Mouse (Mus musculus) megakaryocyte, adult 5-6 weeks (primary cell): ENCODE measurements around the gene Kcnj15. TPM values are rescaled to one million over a fixed set of nuclear protein-coding genes. Genes with fewer than 3 reads are reported as not detected.

Source experiments
- ATAC-seq: 2 replicates; pipeline ENCODE4 v1.8.0; 2016; ENCODE audit warnings: mild to moderate bottlenecking, inconsistent platforms; ENCODE audit not compliant: poor library complexity, severe bottlenecking
- total RNA-seq, 2 experiments: library from RNA; stranded (forward) in 1 of 2; stranded (reverse) in 1 of 2; fragments of 153-499, 151-499 nt in 1 of 2; fragments of 221-1000, 200-1000 nt in 1 of 2; gene quantifications; 2 replicates each; pipeline versions ENCODE4 v1.2.3 to v1.2.4; 2015 to 2017

Kcnj15 gene
- not detected in 2 replicates for total RNA-seq (2015)
- total RNA-seq (2017), result not detected in 2 replicates

- ATAC-seq, result no peak
These were observed at the start of gene Kcnj15 for GRCm38 (mm10) chr16:95257266-95257894. Gene Kcnj15 (plus strand): TSS chr16:95257558.

GRCm38 (mm10) chr16:95208243-95208642 lies 49.1 kb upstream of the Kcnj15 start:
- ATAC-seq, result no peak

DNA sequence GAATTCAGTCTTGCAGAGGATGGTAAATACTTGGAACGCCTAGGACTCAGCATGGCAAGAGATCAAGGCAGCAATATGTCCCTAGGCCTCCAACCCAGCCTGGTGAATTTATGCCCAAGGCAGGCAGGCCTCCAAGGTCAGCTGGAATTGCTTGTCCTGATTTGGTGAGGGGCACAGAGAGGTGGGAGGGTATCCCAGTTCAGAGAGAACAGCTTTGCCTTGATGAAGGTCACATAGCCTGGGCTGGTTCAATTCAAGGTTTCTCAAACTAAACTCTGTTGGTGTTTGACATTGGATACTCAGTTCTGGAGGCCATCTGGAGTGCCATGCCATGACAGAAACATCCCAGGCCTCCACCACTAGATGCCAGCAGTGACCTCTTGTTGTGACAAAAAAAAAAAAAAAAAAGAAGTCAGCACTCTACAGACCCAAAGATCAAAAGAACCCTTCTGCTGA lies 48.3 kb upstream of the Kcnj15 start:
- ATAC-seq, result 0 out of 2 replicates have a peak, but pooled peaks have one; percentile 45

DNA sequence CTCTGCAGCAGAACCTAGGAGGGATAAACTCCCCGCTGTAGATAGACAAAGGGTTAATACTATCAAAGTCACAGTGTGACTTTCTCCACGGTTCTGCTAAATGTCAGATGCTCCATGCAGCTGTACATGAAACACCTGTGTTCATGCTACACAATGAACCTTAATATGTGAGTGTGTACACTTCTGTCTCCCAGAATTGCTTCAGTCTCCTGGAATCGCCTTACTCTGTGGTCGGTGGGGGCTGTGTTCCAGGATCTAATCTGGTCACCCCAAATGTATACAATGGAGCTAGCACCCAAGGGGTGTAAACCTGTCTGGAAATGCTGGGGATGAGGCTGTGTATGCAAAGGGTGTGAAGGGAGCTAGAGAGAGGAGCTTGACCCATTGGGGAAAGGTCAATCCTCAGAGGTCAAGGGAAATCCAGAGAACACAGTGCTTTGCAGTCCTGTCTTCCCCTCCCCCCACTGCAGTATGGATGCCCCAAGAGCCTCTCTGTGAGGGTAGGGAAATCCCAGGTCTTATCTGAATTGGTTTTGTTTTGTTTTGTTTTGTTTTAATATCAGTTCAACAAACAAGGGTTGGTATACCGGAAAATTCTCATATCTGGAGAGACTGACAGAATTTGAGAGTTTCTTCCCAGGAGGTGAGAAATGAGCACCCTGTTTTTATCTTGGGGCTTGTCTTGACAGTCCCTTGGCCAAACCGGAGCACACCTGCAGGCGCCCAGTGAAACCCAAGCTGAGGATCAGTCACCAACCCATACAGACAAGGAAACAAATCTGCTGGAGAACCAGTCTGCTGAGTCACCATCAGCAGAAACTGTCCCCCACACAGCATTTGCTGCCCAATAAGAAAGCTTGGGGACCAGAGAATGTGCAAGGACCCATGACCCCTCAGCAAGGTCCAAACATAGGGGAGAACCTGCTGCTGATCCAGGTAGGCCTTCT lies 42.8 kb upstream of the Kcnj15 start:
- no peak for ATAC-seq

DNA sequence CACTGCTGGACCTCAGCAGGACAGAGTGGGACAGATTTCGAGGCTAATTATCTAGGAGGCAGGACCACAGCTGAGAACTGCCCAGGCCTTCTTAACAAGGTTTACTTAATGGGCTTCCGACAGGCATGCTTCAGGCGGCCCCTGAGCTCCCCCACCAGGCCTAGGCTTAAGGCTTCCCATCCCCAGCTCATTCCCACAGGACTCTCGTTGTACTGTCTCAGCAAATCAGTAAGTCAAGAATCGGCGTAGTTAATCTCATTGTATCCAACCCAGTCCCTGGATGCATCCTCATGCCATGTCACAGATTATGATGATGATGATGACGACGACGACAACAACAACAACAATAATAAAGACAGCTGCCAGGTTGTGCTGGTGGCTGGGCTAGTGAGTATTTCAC lies 41.6 kb upstream of the Kcnj15 start:
- ATAC-seq, result no peak

GRCm38 (mm10) chr16:95216346-95216745 lies 41.0 kb upstream of the Kcnj15 start:
- ATAC-seq, result no peak

GRCm38 (mm10) chr16:95216824-95217223 lies 40.5 kb upstream of the Kcnj15 start:
- ATAC-seq, result no peak

- ATAC-seq, result no peak
These were observed 38.6 kb upstream of the Kcnj15 start for GRCm38 (mm10) chr16:95218783-95219182.

- no peak for ATAC-seq
These were observed 37.9 kb upstream of the Kcnj15 start for GRCm38 (mm10) chr16:95219459-95219858.

- no peak for ATAC-seq
These were observed 36.3 kb upstream of the Kcnj15 start for GRCm38 (mm10) chr16:95221051-95221450.

- no peak for ATAC-seq
These were observed 35.2 kb upstream of the Kcnj15 start for GRCm38 (mm10) chr16:95222026-95222718.

DNA sequence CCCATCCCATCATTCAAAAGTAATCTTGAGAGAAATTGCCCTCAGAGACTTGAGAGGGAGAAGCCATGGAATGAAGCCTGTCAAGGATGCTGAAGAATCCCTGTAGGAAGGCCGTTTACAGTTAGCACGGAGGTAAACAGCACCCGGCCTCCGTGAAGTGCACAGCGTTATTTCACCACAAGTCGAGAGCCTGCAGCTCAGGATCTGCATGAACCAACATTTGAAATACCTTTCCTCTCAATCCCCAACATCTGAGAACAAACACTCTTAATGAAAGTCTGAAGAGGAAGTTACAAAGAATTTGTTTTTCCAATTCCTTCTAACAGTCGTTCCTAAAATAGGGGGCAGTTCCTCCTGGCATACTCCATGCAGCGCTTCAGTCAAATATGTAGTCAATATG lies 33.9 kb upstream of the Kcnj15 start:
- ATAC-seq, result no peak

DNA sequence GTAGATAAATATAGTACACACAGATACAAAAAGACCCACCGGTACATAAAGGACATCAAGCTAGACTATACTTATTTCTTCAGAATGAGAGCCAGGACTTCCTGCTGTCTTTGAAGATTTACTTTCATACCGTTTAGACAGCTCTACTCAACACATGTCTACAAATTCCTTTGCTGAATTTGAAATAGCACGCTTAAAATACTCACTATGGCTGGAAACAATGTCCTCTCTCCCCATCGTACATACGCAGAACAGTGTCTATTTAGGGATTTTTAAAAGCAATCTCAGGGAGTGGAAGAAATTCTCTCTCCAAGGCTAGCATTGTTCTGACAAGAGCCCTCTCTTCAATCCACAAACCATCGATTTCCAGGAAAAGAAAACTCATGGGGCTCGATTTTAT lies 32.1 kb upstream of the Kcnj15 start:
- no peak for ATAC-seq

DNA sequence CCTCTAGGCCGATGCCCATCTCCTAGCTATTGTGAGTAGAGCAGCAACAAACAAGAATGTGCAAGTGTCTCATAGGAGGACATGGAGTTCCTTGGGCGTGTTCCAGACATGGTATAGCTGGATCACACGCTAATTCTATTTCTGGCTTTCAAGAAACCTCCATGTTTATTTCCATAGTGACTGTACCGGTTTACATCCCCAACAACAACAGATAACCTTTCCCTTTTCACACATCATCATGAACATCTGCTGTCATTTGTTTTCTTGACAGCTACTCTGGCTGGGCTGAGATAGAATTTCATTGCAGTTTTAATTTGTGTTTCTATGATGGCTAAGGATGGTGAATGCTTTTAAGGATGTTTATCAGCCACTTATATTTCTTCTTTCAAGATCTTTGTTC lies 25.6 kb upstream of the Kcnj15 start:
- ATAC-seq, result no peak

DNA sequence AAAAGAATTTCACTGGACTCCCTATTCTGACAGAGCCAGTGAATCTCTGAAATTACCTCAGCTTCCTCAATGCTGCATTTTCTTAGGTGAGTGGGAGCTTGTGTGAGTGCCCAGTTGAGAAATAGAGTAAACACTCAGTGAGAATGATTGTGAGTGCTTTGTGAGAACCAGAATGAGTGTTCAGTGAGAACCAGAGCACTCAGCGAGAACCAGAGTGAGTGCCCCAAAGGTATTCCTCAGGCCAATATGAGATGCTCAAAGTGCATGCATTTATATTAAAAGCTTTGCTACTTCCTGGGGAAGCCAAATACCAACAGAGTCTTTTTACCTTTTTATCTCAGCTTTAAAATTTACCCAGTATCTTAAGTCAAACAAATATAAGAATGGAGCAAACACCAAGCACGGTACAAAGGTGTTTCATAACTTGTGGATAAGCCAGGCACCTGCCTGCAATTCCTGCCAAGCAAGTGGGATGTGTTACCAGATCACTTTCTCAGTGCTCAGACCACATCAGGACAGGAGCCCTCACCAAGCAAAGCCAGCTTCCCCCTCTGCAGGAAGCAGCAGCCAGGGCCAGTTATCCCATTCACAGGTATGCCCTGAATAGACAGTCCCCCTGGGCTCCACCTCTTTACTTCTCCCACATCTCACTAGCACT lies 22.3 kb upstream of the Kcnj15 start:
- no peak for ATAC-seq

DNA sequence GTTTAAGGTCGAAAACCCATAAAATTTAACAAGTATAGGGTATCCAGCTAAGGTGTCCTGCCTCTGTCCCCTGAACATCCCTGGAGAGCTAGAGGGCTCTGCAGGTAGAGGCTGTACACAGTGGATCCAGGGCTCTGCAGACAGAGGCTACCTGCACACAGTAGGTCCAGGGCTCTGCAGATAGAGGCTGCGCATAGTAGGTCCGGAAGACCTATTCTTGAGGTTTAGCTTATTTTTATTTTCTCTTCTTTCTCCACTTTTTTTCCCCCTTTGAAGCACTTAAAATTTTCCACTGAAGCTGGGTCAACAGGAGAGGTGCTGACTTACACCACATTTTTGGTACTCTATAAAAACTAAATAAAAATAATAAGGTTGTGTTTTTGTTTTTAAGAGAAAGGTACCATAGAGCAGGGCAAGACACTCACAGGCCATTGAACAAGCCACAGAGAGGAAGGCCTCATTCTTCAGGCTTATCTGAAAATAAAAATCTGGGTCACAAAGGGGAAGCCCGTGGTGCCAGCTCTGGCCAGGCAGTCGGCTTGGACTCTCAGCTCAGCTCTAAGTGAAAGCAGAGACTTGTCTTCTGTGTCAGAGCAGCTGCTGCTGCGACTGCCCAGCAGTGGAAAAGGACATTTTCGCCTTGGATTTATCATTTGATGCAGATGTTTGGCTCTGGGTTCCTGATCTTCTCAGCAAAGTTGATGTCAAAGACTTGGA lies 18.0 kb upstream of the Kcnj15 start:
- no peak for ATAC-seq

- ATAC-seq, result no peak
These were observed 16.7 kb upstream of the Kcnj15 start for GRCm38 (mm10) chr16:95240688-95241087.

GRCm38 (mm10) chr16:95241581-95241980 lies 15.8 kb upstream of the Kcnj15 start:
- no peak for ATAC-seq

GRCm38 (mm10) chr16:95242114-95242513 lies 15.2 kb upstream of the Kcnj15 start:
- ATAC-seq, result no peak

GRCm38 (mm10) chr16:95243401-95243800 lies 14.0 kb upstream of the Kcnj15 start:
- no peak for ATAC-seq
